Mouse (Mus musculus) heart, postnatal 0 days (tissue): ENCODE measurements around the gene Rtel1. TPM values are rescaled to one million over a fixed set of nuclear protein-coding genes. Genes with fewer than 3 reads are reported as not detected.
A peak's percentile ranks its signal among the peaks of the same experiment; 100 is the strongest.

Source experiments
- ATAC-seq: fragments of 200-750 bp; cut with Nextera tagmentation; 2 replicates; pipeline ENCODE4 v1.8.0; 2017; ENCODE audit warnings: low read depth, moderate number of reproducible peaks, moderate library complexity; ENCODE audit not compliant: insufficient read depth
- DNase-seq: peaks from one replicate; pipeline ENCODE4 v3.0.0-alpha.2; 2016; ENCODE audit warnings: low spot score
- H3K27ac ChIP-seq: fragments of 300-500 bp; sonication (generic); 2 replicates; pipeline ENCODE4 v1.5.1; 2014; ENCODE audit warnings: low read depth, mild to moderate bottlenecking
- H3K27me3 ChIP-seq: fragments of 300-500 bp; sonication (generic); 2 replicates; pipeline ENCODE4 v1.6.1; 2014; ENCODE audit warnings: low read length, mixed read lengths; ENCODE audit not compliant: control insufficient read depth, insufficient read depth
- H3K36me3 ChIP-seq: fragments of 300-500 bp; sonication (generic); replicated peaks from 2 replicates; pipeline ENCODE4 v1.6.1; 2014; ENCODE audit warnings: low read length, mixed read lengths; ENCODE audit not compliant: control insufficient read depth, insufficient read depth
- H3K4me1 ChIP-seq: fragments of 300-500 bp; sonication (generic); 2 replicates; pipeline ENCODE4 v1.6.1; 2014; ENCODE audit warnings: antibody characterized with exemption; ENCODE audit not compliant: control insufficient read depth, insufficient read depth
- H3K4me2 ChIP-seq: fragments of 300-500 bp; sonication (generic); 2 replicates; pipeline ENCODE4 v1.6.1; 2014; ENCODE audit warnings: low read depth, mild to moderate bottlenecking, low read length, moderate library complexity
- H3K4me3 ChIP-seq: fragments of 300-500 bp; sonication (generic); 2 replicates; pipeline ENCODE4 v1.5.1; 2014; ENCODE audit warnings: low read depth, low read length
- H3K9ac ChIP-seq: fragments of 300-500 bp; sonication (generic); replicated peaks from 2 replicates; pipeline ENCODE4 v1.6.1; 2014; ENCODE audit warnings: low read depth, low read length, mixed read lengths
- H3K9me3 ChIP-seq: fragments of 300-500 bp; sonication (generic); replicated peaks from 2 replicates; pipeline ENCODE4 v1.6.1; 2016; ENCODE audit warnings: low read length; ENCODE audit not compliant: control insufficient read depth
- CTCF ChIP-seq: IDR thresholded peaks from 2 replicates; pipeline ENCODE4 v1.5.1; 2016; ENCODE audit warnings: antibody characterized with exemption, control low read depth, low read depth
- EP300 ChIP-seq: IDR thresholded peaks from 2 replicates; pipeline ENCODE4 v1.6.1; 2016; ENCODE audit warnings: antibody characterized with exemption, low read depth
- WGBS: fragments of 180-500 bp; shearing (Covaris S2); extraction: QIAGEN DNeasy Blood & Tissue Kit; methylation state at CpG from one replicate; pipeline ENCODE4 v1.1.7; 2014; 5-methylcytosine and 5-hydroxymethylcytosine counted together
- polyA plus RNA-seq: library from polyadenylated mRNA; unstranded; fragments of >200 nt; fragmentation: Nextera tagmentation; extraction: Ambion mirVana; gene quantifications from 2 replicates; pipeline ENCODE4 v1.2.1, GENCODE M21; 2015
- total RNA-seq: library from RNA; depleted of rRNA; stranded (reverse); fragments of >200 nt; gene quantifications from 2 replicates; pipeline ENCODE4 v1.2.3, GENCODE M21; 2014; ENCODE audit warnings: low replicate concordance

Gene Rtel1
- total and polyA plus RNA-seq, 2 experiments from 2014 or later = 10.0 to 53.1 TPM

DNA sequence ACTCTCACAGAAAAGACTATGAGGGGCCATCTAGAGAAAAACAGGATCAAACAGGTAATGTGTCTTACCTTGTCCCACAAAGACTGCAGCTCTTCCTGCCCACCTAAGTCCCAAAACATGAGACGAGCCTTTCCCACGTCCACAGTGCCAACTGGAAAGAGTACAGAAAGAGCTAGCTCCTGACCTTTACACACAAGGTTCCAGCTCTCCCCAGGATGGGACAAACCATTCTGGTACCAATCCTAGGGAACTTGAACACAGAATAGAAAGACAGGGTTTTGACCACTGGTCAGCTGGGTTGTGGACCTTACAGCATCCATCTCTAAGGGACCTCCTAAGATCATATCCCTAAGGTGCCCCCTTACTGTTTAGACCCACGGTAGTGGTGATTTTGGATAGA, 44.4 kb downstream of the Rtel1 start:
- no peak for DNase-seq
- no peak overlapping the region for H3K27ac ChIP-seq
- peak overlapping the region; percentile 92 for H3K4me2 ChIP-seq
- peaks cover 25% of the 10 kb centered on the region for H3K4me1 ChIP-seq
- H3K4me3 ChIP-seq = peak overlapping the region; percentile 77; the same call in 1 of the 2 replicates
- 78% methylated on average over 3 of the region's 3 CpGs for WGBS
- TF ChIP-seq EP300 = no peak
- no peak for TF ChIP-seq CTCF
- H3K27me3 ChIP-seq = no peaks in the 10 kb centered on the region
- no peaks in the 10 kb centered on the region for H3K9me3 ChIP-seq
- H3K36me3 ChIP-seq = peaks cover 45% of the 10 kb centered on the region
- H3K9ac ChIP-seq = no peak overlapping the region; the same call in 1 of the 2 replicates
- ATAC-seq = no peak

GRCm38 (mm10) chr2:181364487-181364859, 44.9 kb downstream of the Rtel1 start:
- Histone ChIP-seq H3K36me3 (peaks cover 40% of the 10 kb centered on the region), H3K4me1 (peaks cover 25% of the 10 kb centered on the region)
- ATAC-seq = no peak

GRCm38 (mm10) chr2:181364860-181365596, 45.5 kb downstream of the Rtel1 start, which contains the start of the genes Zgpat and Arfrp1:
Gene Zgpat, plus strand, starts transcription at chr2:181364928.
Gene Arfrp1, minus strand, starts transcription at chr2:181365404.
- Histone ChIP-seq H3K4me3 (peak within 1 kb of the TSS; percentile 77), H3K9ac (peak within 1 kb of the TSS; percentile 83), H3K4me1 (peaks cover 25% of the 10 kb centered on the region), H3K9me3 (no peaks in the 10 kb centered on the region), H3K27me3 (no peaks in the 10 kb centered on the region), H3K4me2 (peak within 1 kb of the TSS; percentile 92), H3K36me3 (peaks cover 41% of the 10 kb centered on the region), H3K27ac (peak within 1 kb of the TSS; percentile 89)
- peak; percentile 94 for ATAC-seq
- peak; percentile 52; the same call in 1 of the 2 replicates for TF ChIP-seq EP300
- TF ChIP-seq CTCF = no peak
- WGBS = under 1% methylated on average over 62 of the region's 71 CpGs
- peak; percentile 87 for DNase-seq

More at GRCm38 (mm10) chr2:181364487-181364859, 44.9 kb downstream of the Rtel1 start:
- no peak for DNase-seq
- H3K9me3 ChIP-seq = no peaks in the 10 kb centered on the region
- peak overlapping the region; percentile 83 for H3K9ac ChIP-seq
- peak overlapping the region; percentile 92 for H3K4me2 ChIP-seq
- H3K4me3 ChIP-seq = peak overlapping the region; percentile 77
- 8% methylated on average over 14 of the region's 14 CpGs for WGBS
- no peak for TF ChIP-seq EP300
- TF ChIP-seq CTCF = no peak
- H3K27ac ChIP-seq = peak overlapping the region; percentile 89; the same call in 1 of the 2 replicates
- no peaks in the 10 kb centered on the region for H3K27me3 ChIP-seq

DNA sequence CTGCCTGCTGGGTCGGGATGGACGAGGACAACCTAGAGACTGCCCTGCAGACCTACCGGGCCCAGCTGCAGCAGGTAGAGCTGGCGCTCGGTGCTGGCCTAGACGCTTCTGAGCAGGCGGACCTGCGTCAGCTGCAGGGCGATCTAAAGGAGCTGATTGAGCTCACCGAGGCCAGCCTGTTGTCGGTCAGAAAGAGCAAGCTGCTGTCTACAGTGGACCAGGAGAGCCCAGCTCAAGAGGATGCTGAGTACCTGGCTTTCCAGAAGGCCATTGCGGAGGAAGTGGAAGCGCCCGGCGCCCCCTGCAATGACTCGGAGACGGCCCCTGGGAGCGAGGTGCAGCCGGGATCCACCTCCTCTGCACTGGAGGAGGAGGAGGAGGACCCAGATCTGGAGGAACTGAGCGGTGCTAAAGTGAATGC, 46.1 kb downstream of the Rtel1 start:
- Histone ChIP-seq H3K4me1 (peaks cover 25% of the 10 kb centered on the region), H3K4me3 (peak overlapping the region; percentile 77), H3K4me2 (peak overlapping the region; percentile 92), H3K9ac (peak overlapping the region; percentile 83), H3K27ac (peak overlapping the region; percentile 89), H3K9me3 (no peaks in the 10 kb centered on the region), H3K27me3 (no peaks in the 10 kb centered on the region), H3K36me3 (peaks cover 41% of the 10 kb centered on the region)
- WGBS = under 1% methylated on average over 18 of the region's 20 CpGs
- DNase-seq (no peak), ATAC-seq (peak; percentile 50)
- TF ChIP-seq EP300 = no peak
- no peak for TF ChIP-seq CTCF

- no peak overlapping the region for H3K27ac ChIP-seq
- no peak for ATAC-seq
Observed at GRCm38 (mm10) chr2:181370001-181370400, 50.5 kb downstream of the Rtel1 start.

More at GRCm38 (mm10) chr2:181370001-181370400, 50.5 kb downstream of the Rtel1 start:
- Histone ChIP-seq H3K9ac (no peak overlapping the region), H3K4me2 (no peak overlapping the region), H3K4me1 (peaks cover 18% of the 10 kb centered on the region), H3K4me3 (no peak overlapping the region), H3K9me3 (no peaks in the 10 kb centered on the region), H3K36me3 (peaks cover 16% of the 10 kb centered on the region; the same call in 1 of the 2 replicates), H3K27me3 (no peaks in the 10 kb centered on the region)
- WGBS = 96% methylated on average over 5 of the region's 5 CpGs
- TF ChIP-seq EP300 (no peak), CTCF (no peak)
- DNase-seq = no peak
